Mouse (Mus musculus) A20 (cell line): Measurements from ENCODE around the gene Gpatch8.
A peak's percentile ranks its signal among the peaks of the same experiment; 100 is the strongest.

Source experiments
- DNase-seq: peaks from one replicate; pipeline ENCODE4 v3.0.0-alpha.2; 2011; ENCODE audit warnings: low read depth, low spot score

Gpatch8 gene

GRCm38 (mm10) chr11:102434816-102435705, 121.1 kb downstream of the Gpatch8 start:
- no peak for DNase-seq

GRCm38 (mm10) chr11:102434406-102434805, 121.8 kb downstream of the Gpatch8 start:
- peak; percentile 82 for DNase-seq

GRCm38 (mm10) chr11:102433866-102434265, 122.3 kb downstream of the Gpatch8 start:
- no peak for DNase-seq

- DNase-seq = no peak
These were observed 123.3 kb downstream of the Gpatch8 start for GRCm38 (mm10) chr11:102432896-102433295.

DNA sequence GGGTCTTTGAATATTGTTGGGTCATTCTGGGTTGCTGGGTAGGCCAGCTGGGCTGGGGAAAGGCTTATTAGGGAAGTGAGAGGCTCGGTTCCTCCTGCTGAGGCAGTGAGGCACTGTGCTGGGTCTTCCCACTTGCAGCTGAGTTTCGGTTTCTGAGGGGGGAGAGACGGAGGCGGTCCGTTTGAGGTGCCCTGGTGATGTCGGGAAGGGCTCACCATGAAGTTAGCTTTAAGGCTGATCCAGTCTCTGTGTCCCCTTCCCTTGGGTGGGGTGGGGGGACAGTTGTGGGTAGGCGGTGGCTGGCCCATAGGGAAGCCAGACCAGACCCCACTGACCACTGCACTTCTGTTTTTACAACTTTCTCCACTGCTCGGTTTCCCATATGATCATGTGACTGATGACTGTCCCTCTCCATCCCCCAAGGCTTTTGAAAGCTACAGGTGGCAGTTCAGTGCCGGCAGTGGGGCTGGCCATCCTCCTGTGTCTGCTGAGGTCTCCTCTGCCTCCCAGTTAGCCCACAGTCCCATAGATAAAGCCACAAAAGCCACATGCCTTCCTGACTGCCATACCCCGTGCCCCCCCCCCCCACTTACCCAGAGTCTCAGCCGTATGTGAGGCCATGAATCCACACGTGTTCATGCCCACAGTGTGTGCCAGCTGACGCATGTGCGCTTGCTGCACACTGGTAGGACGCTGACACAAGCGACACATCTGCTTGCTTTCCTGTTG, 123.9 kb downstream of the Gpatch8 start:
- peak; percentile 97 for DNase-seq

DNA sequence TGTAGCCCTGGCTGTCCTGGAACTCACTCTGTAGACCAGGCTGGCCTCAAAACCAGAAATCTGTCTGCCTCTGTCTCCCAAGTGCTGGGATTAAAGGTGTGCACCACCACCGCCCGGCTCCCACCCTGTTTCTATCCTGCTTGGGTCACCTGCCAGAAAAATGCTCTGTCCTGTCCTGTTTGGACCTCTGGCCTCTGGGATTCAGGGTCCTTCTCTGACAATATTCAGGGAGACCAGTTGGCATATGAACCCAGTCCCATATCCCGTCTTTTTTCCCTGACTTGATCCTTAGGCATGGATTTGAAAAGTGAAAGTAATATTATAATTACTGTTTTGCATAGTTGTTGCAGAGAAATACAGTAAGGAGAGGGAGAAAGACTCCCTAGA, 124.5 kb downstream of the Gpatch8 start:
- no peak for DNase-seq

DNA sequence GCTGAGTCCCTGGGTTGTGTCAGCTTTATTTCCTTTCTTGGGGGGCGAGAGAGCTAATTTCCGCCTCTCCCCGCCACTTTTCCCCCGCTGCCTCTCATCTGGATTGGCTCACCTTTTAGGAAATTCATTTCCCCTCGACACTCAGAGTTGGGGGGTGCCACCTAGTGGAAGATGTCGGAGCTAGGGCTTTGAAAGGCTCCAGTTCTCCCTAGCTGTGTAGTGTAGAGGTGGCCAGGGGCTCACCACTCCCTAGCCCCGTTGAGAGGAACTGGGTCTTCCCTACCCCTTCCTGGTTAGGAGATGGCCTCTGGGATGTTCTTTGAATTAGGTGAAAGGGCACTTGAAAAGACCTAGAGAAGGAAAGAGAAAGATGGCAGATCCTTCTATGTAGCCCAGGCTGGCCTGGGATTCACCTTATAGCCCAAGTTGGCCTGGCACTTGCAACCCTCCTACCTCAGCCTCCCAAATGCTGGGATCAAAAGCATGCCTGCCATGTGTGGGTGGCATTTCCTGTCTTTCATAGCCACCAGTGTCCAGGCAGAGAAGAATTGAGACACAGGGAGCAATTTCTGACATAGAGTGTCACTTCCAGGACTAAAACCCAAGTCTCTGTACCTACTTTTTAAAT, 125.1 kb downstream of the Gpatch8 start:
- DNase-seq = peak; percentile 89

DNA sequence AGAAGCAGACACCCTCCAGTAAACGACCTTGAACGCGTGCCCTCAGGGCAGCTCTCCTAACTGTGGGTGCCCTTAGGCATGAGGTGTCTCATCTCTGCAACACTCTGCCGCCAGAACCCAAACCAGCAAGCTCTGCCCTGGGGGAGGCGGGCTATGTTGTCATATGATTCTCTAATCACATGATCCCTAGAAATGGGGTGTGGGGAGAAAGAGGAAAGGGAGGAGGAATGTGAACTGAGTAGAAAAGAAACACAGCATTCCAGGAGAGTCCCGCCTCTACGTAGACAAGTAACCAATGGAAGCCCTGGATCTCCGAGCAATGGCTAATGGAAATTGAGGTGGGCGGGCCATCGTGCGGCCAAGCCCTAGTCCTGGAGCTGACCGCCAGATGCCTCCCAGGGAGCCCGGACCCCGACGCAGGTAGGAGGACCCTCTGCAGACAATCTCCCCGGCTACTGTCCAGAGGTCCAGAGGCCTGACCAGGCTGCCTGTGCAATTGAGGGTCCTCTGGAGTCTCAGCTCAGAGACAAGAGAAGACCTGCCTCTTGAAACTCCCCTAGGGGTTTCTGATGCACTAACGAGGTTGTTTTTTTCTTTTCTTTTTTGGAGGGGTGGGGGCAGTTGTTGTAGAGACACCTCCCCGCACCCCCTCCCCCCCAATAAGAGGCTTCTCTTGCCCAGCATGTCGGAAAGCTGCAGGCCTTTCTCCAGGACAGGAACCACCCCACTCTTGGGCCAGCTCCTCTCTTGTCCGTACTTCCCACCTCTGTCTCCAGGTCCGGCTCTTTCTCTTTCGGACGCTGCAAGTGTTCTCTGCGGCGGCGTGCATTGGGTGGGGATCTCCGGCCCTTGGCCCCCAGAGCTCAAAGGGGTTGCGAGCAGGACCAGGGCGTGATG, 125.8 kb downstream of the Gpatch8 start, which contains the start of gene Grn:
Gene Grn, plus strand, starts transcription at position 195 of the 897 bp plus-strand sequence.
- peak; percentile 86 for DNase-seq

- DNase-seq = no peak
These were observed 126.6 kb downstream of the Gpatch8 start for GRCm38 (mm10) chr11:102429551-102429950.

DNA sequence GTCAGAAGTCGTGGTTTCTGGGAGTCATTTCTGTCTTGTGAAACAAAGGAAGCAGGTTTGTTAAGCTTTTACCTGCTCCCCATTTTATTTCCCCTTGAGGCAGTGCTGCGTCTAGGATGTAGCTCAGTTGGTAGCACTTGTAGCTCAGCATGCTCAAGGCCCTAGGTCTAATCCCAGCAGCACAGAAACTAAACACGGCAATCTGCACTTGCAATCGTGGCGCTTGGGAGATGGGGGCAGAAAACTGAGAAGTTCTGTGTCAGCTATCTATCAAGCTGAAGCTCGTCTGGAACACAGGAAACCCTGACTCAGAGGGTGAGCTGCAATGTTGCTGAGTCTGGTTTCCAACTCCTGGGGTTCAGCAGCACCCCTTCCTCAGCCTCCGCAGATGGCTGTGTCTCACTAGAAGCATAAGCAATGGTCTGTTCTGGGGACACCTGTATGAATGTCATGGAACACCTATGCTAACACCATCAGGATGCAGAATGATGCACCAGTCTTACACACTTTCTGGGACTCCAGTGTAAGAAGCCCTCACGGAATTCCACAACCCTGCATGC, 127.1 kb downstream of the Gpatch8 start:
- DNase-seq = no peak
